Mouse (Mus musculus): Measurements from ENCODE around the gene Pde12.

Pde12 gene

GRCm38 (mm10) chr14:26643006-26643624 is 26.6 kb downstream of the Pde12 start:
- DNase-seq, result no peak

- no peak for DNase-seq
Observed at GRCm38 (mm10) chr14:26639961-26640360, 29.7 kb downstream of the Pde12 start.

DNA sequence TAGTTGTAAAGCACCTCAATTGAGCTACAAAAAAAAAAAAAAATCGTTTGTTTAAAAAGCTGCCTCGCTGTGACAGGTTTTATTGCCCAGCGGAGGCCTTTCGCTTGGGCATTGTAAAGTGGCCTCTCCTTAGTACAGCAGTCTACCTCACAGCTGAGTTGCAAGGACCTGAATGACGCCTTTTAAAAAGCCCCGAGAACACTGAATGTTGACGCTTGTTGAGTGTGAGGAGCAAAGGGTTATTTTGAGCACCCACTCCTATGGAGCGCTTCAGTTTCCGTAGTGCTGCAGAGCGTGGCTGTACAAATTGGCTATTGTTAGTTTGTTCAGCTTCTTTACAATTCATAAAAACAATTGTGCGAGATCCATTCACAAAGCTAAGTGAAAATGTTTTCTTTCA is 30.4 kb downstream of the Pde12 start:
- no peak for DNase-seq

GRCm38 (mm10) chr14:26638708-26639084 is 31.0 kb downstream of the Pde12 start:
- peak; percentile 46 to 58 for DNase-seq

DNA sequence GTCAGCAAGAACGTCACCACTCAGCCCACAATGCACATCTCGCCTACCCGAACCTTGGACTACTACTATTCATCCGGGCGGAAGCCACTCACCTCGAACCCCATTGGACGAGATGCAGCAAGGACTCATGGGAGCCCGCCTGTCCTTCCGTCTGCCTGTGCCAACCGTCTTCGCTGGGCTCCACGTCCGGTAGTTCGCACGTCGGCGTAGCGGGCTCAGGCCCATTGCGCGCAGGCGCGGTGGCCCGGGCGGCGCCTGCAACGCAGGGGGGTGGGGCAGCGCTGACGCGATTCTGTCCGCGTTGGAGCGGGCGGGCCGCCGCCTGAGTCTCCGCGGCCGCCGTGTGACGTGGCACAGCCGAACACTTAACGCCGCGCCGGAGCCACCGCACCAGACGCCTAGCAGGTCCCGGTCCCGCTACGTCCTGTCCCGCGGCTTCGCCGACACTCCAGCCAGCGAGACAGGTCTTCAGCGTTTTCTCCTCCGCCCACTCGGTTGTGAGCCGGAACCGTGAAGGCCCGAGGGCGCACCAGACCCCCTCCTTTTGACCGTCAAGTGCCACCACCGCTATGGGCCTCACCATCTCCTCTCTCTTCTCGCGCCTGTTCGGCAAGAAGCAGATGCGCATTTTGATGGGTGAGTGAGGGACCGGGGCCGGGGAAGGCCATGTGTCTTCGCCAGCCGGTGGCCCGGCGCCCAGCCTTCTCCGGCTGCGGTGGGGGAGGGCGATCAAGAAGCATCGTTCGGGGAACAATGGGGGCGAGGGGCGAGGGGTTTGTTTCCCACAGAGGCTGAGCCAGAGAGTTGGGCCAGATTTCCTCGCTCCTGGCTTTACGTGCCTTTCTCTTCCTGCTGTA is 31.6 kb downstream of the Pde12 start, which contains the start of gene Arf4:
TSS of gene Arf4 (plus strand) at position 224 of the 857 bp plus-strand sequence.
- DNase-seq, result peak; percentile 95 to 97

GRCm38 (mm10) chr14:26637025-26637850 is 32.4 kb downstream of the Pde12 start:
- no peak for DNase-seq

DNA sequence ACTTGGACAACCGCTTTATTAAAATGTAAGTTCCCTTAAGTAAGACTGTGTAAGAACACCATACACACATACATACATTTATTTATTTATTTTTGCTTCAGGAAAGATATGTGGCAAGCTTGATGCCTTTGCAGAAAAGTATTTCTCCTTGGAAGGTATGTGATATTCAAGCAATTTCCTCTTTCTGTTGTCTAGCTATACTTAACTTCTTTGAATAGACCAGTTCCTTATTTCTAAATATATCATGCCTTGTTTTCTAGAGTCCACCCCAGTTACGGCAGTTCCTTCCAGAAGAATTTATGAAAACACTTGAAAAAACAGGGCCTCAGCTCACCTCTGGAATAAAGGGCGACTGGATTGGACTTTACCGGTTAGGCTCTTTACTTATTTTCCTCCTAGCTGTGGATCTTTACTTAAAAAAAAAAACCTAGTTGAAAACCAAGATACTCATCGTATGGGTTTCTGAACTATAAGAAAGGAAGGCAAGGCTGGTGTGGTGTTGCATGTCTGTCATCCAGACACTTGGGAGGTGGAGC is 43.0 kb downstream of the Pde12 start:
- no peak for DNase-seq

- DNase-seq, result no peak
Observed at GRCm38 (mm10) chr14:26625301-26625700, 44.4 kb downstream of the Pde12 start.

DNA sequence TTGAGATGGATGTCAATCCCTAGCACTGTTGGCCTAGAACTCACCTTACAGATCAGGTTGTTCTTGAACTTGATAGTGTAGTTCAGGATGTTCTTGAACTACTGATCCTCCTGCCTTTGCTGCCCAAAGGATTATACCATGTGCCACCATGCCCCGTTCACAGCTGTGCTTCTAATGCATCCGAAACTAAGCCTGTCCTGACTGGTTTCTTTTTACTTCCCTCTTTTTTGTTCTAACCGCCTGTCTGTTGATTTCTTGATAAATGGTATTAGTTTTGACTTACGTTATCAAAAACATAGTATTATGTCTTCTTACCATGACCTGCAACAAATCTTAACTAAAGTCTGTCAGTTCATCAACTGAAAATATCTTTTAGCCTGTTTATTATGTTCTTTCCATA is 59.0 kb downstream of the Pde12 start:
- DNase-seq, result no peak
